Mouse (Mus musculus): ENCODE data around the gene Unc13a. TPM values are rescaled to one million over a fixed set of nuclear protein-coding genes. Genes with fewer than 3 reads are reported as not detected.

Gene Unc13a
- polyA plus RNA-seq, 1 experiment: 0.01 TPM

- no peak for TF ChIP-seq TAL1 (IDR thresholded peaks at IDR 0.05; ENCODE audit: low read length)
- no peak for TF ChIP-seq GATA1 (IDR thresholded peaks at IDR 0.05; ENCODE audit: low read length)
- no peaks in the 10 kb centered on the region for H3K27me3 ChIP-seq (ENCODE audit: control insufficient read depth)
- H3K4me3 ChIP-seq (replicated peaks): no peak overlapping the region
- H3K4me1 ChIP-seq (ENCODE audit: control insufficient read depth): no peaks in the 10 kb centered on the region
- H3K36me3 ChIP-seq (ENCODE audit: control insufficient read depth): peaks cover 91% of the 10 kb centered on the region
- H3K9me3 ChIP-seq (ENCODE audit: control insufficient read depth, low read length): peaks cover 28% of the 10 kb centered on the region
Measured at GRCm38 (mm10) chr8:71619786-71620185, 51.8 kb downstream of the Unc13a start.

- Histone ChIP-seq H3K9me3 (ENCODE audit: control insufficient read depth, low read length) (no peaks in the 10 kb centered on the region), H3K27me3 (ENCODE audit: control insufficient read depth) (no peaks in the 10 kb centered on the region), H3K4me3 (replicated peaks) (no peak overlapping the region), H3K4me1 (ENCODE audit: control insufficient read depth) (peaks cover 36% of the 10 kb centered on the region), H3K36me3 (ENCODE audit: control insufficient read depth) (peaks cover 50% of the 10 kb centered on the region)
- TF ChIP-seq GATA1 (IDR thresholded peaks at IDR 0.05; ENCODE audit: low read length): no peak
- no peak for TF ChIP-seq TAL1 (IDR thresholded peaks at IDR 0.05; ENCODE audit: low read length)
Measured at GRCm38 (mm10) chr8:71613418-71613817, 58.1 kb downstream of the Unc13a start.

GRCm38 (mm10) chr8:71612141-71612540 is 59.4 kb downstream of the Unc13a start:
- H3K36me3 ChIP-seq (ENCODE audit: control insufficient read depth): peaks cover 37% of the 10 kb centered on the region
- no peaks in the 10 kb centered on the region for H3K9me3 ChIP-seq (ENCODE audit: control insufficient read depth, low read length)
- no peak for TF ChIP-seq GATA1 (IDR thresholded peaks at IDR 0.05; ENCODE audit: low read length)
- TF ChIP-seq TAL1 (IDR thresholded peaks at IDR 0.05; ENCODE audit: low read length): no peak
- no peaks in the 10 kb centered on the region for H3K27me3 ChIP-seq (ENCODE audit: control insufficient read depth)
- peak overlapping the region; percentile 93 for H3K4me3 ChIP-seq (replicated peaks)
- peaks cover 41% of the 10 kb centered on the region for H3K4me1 ChIP-seq (ENCODE audit: control insufficient read depth)

DNA sequence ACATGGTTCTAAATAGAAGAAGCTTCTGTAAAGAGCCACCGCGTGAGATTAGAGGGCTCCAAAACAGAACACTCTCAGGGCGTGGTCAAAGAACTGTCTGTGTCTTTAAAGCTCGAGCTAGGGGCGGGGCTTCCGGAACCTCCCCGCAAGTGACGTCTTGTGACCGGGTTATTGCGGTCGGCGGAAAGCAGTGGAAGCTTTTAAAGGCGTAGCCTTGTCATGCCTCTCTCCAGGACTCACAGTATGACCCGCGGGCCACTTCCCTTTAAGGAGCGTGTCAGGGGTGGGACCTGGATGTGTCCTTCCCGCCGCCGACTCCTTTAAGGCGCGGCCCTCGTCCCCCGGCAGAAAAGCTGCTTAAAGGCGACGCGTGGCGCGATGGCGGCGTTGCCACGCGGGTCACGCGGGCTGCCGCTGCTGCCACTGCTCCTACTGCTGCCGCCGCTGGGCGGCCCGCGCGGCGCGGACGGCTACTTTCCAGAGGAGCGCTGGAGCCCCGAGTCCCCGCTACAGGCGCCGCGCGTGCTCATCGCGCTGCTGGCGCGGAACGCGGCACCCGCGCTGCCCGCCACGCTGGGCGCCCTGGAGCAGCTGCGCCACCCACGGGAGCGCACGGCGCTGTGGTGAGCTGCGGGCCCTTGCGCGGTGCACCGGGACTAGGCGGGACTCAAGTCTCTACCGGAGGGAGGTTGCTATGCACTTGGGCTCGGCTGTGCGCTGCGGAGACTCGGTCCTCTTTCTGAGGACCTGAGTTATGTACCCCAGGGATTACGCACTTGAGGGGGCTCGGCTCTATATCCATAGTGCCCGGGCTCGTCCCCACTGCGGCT is 60.5 kb downstream of the Unc13a start, which contains the start of gene Colgalt1:
TSS of gene Colgalt1 (plus strand) at position 177 of the 830 bp plus-strand sequence.
- no peaks in the 10 kb centered on the region for H3K9me3 ChIP-seq (ENCODE audit: control insufficient read depth, low read length)
- no peak for TF ChIP-seq TAL1 (IDR thresholded peaks at IDR 0.05; ENCODE audit: low read length)
- no peak for TF ChIP-seq GATA1 (IDR thresholded peaks at IDR 0.05; ENCODE audit: low read length)
- H3K4me1 ChIP-seq (ENCODE audit: control insufficient read depth): peaks cover 48% of the 10 kb centered on the region
- peaks cover 28% of the 10 kb centered on the region for H3K36me3 ChIP-seq (ENCODE audit: control insufficient read depth)
- peak within 1 kb of the TSS; percentile 93 for H3K4me3 ChIP-seq (replicated peaks)
- H3K27me3 ChIP-seq (ENCODE audit: control insufficient read depth): no peaks in the 10 kb centered on the region

GRCm38 (mm10) chr8:71604021-71604420 is 67.5 kb downstream of the Unc13a start:
- Histone ChIP-seq H3K4me3 (replicated peaks) (no peak overlapping the region), H3K36me3 (ENCODE audit: control insufficient read depth) (peaks cover 2% of the 10 kb centered on the region), H3K9me3 (ENCODE audit: control insufficient read depth, low read length) (no peaks in the 10 kb centered on the region), H3K4me1 (ENCODE audit: control insufficient read depth) (peaks cover 15% of the 10 kb centered on the region), H3K27me3 (ENCODE audit: control insufficient read depth) (peaks cover 19% of the 10 kb centered on the region)
- no peak for TF ChIP-seq TAL1 (IDR thresholded peaks at IDR 0.05; ENCODE audit: low read length)

- no peak for TF ChIP-seq TAL1 (IDR thresholded peaks at IDR 0.05; ENCODE audit: low read length)
- no peak for TF ChIP-seq GATA1 (IDR thresholded peaks at IDR 0.05; ENCODE audit: low read length)
- Histone ChIP-seq H3K9me3 (ENCODE audit: control insufficient read depth, low read length) (no peaks in the 10 kb centered on the region), H3K36me3 (ENCODE audit: control insufficient read depth) (peaks cover 2% of the 10 kb centered on the region), H3K27me3 (ENCODE audit: control insufficient read depth) (peaks cover 19% of the 10 kb centered on the region), H3K4me1 (ENCODE audit: control insufficient read depth) (peaks cover 11% of the 10 kb centered on the region), H3K4me3 (replicated peaks) (no peak overlapping the region)
Measured at GRCm38 (mm10) chr8:71602666-71603334, 68.8 kb downstream of the Unc13a start.

GRCm38 (mm10) chr8:71601939-71602665 is 69.5 kb downstream of the Unc13a start:
- TF ChIP-seq TAL1 (IDR thresholded peaks at IDR 0.05; ENCODE audit: low read length) (no peak), GATA1 (IDR thresholded peaks at IDR 0.05; ENCODE audit: low read length) (no peak)
- peaks cover 13% of the 10 kb centered on the region for H3K4me1 ChIP-seq (ENCODE audit: control insufficient read depth)
- peaks cover 5% of the 10 kb centered on the region for H3K36me3 ChIP-seq (ENCODE audit: control insufficient read depth)
- H3K27me3 ChIP-seq (ENCODE audit: control insufficient read depth): peaks cover 19% of the 10 kb centered on the region
- no peaks in the 10 kb centered on the region for H3K9me3 ChIP-seq (ENCODE audit: control insufficient read depth, low read length)
- H3K4me3 ChIP-seq (replicated peaks): no peak overlapping the region

- Histone ChIP-seq H3K4me1 (ENCODE audit: control insufficient read depth) (peaks cover 25% of the 10 kb centered on the region), H3K9me3 (ENCODE audit: control insufficient read depth, low read length) (no peaks in the 10 kb centered on the region), H3K36me3 (ENCODE audit: control insufficient read depth) (peaks cover 16% of the 10 kb centered on the region), H3K4me3 (replicated peaks) (no peak overlapping the region), H3K27me3 (ENCODE audit: control insufficient read depth) (peaks cover 19% of the 10 kb centered on the region)
- TF ChIP-seq TAL1 (IDR thresholded peaks at IDR 0.05; ENCODE audit: low read length) (no peak), GATA1 (IDR thresholded peaks at IDR 0.05; ENCODE audit: low read length) (no peak)
Measured at GRCm38 (mm10) chr8:71598841-71599240, 72.7 kb downstream of the Unc13a start.

GRCm38 (mm10) chr8:71598375-71598774 is 73.2 kb downstream of the Unc13a start:
- H3K4me1 ChIP-seq (ENCODE audit: control insufficient read depth): peaks cover 30% of the 10 kb centered on the region
- H3K9me3 ChIP-seq (ENCODE audit: control insufficient read depth, low read length): no peaks in the 10 kb centered on the region
- peaks cover 17% of the 10 kb centered on the region for H3K36me3 ChIP-seq (ENCODE audit: control insufficient read depth)
- TF ChIP-seq GATA1 (IDR thresholded peaks at IDR 0.05; ENCODE audit: low read length): no peak
- no peak for TF ChIP-seq TAL1 (IDR thresholded peaks at IDR 0.05; ENCODE audit: low read length)
- H3K4me3 ChIP-seq (replicated peaks): no peak overlapping the region
- H3K27me3 ChIP-seq (ENCODE audit: control insufficient read depth): peaks cover 19% of the 10 kb centered on the region

Data from erythroblast, embryonic 14.5 days (primary cell).